ENCODE assay signal across 8 mouse cellular contexts in the genomic region with DNA sequence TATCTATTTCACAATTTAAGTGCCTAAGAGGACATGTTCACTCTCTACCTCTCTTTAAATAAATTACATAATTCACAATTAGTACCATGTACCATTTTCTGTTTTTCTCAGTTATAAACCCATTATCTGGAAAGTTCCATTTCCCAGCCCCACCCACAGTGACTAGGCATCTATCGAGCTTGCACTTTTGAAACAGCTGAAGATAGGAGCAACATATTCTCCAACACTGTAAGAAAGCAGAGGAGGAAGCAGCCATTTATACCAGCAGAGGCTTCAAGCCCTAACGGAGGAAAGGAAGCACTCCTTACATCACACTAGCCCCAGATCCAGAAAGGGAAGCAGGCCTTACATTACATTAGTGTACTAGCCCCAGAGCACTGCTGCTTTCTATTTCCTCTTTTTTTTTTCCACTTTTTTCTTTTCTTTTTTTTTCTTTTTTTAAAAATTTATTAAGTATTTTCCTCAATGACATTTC.
DNase-seq lines count a peak whose midpoint lies in the region; ATAC-seq and TF ChIP-seq lines count a peak whose summit lies in the region.

No protein-coding gene starts in this region.

- peaks cover 11% of the 10 kb centered on the region; the same call in 1 of the 2 replicates for H3K36me3 ChIP-seq in liver, embryonic 13.5 days
- 0 out of 2 replicates have a peak, but pooled peaks cover 9% of the 10 kb centered on the region for H3K36me3 ChIP-seq in midbrain, embryonic 10.5 days

- H3K4me3 ChIP-seq in left cerebral cortex, adult 2 months = no peak overlapping the region
- H3K4me3 ChIP-seq in liver, embryonic 13.5 days (replicated peaks) = no peak overlapping the region
- H3K4me3 ChIP-seq in midbrain, embryonic 10.5 days = no peak overlapping the region

- peak overlapping the region; percentile 50 for H3K4me2 ChIP-seq in liver, embryonic 13.5 days

- H3K4me1 ChIP-seq in liver, embryonic 13.5 days (replicated peaks) = peaks cover 54% of the 10 kb centered on the region
- H3K4me1 ChIP-seq in midbrain, embryonic 10.5 days = no peaks in the 10 kb centered on the region

- peak overlapping the region; percentile 59; the same call in 1 of the 2 replicates for H3K27ac ChIP-seq in left cerebral cortex, adult 2 months
- peak overlapping the region; percentile 98 for H3K27ac ChIP-seq in liver, embryonic 13.5 days
- H3K27ac ChIP-seq in midbrain, embryonic 10.5 days (replicated peaks) = no peak overlapping the region

- no peak for DNase-seq in left cerebral cortex, adult 2 months (ENCODE audit: extremely low spot score in 1 of 2, low spot score in 2 of 2)
- DNase-seq in left cerebral cortex, postnatal 4 days = no peak
- DNase-seq in liver, embryonic 13.5 days = peak; percentile 73
- DNase-seq in spleen, postnatal 4 days (ENCODE audit: low spot score in 2 of 2) = peak; percentile 69 to 71
- DNase-seq in midbrain, embryonic 10.5 days (ENCODE audit: low spot score) = no peak
- no peak for DNase-seq in cerebellum, adult 18-20 months
- no peak for DNase-seq in adrenal gland, adult 18-20 months (ENCODE audit: low spot score in 2 of 2)

- peak overlapping the region; percentile 70 for H3K9ac ChIP-seq in liver, embryonic 13.5 days

- H3K9me3 ChIP-seq in liver, embryonic 13.5 days (replicated peaks) = no peaks in the 10 kb centered on the region
- no peaks in the 10 kb centered on the region for H3K9me3 ChIP-seq in midbrain, embryonic 10.5 days (replicated peaks)

- peak; percentile 97 for ATAC-seq in common myeloid progenitor, adult 5-6 weeks (replicated peaks; ENCODE audit: low read depth, poor library complexity, severe bottlenecking)
- ATAC-seq in liver, embryonic 13.5 days (ENCODE audit: low read depth) = peak; percentile 90

- 7% methylated on average over 2 of the region's 2 CpGs for WGBS in liver, embryonic 13.5 days (ENCODE audit: insufficient replicate concordance)
- 83% methylated on average over 2 of the region's 2 CpGs for WGBS in midbrain, embryonic 10.5 days

- no peaks in the 10 kb centered on the region for H3K27me3 ChIP-seq in liver, embryonic 13.5 days
- no peaks in the 10 kb centered on the region for H3K27me3 ChIP-seq in midbrain, embryonic 10.5 days (ENCODE audit: low read depth, poor library complexity, severe bottlenecking)

- intact Hi-C loops in left cerebral cortex, adult 2 months (cut with DNase I) = no loop called here
- intact Hi-C loops in left cerebral cortex, postnatal 4 days (cut with DNase I) = no loop called here

- TF ChIP-seq CTCF in left cerebral cortex, adult 2 months (IDR thresholded peaks at IDR 0.05) = no peak

Comparison
In these comparisons a context has a peak if more than half of its experiments do, and no peak if none do; other contexts are left out.
1. DNase-seq: peak in liver, embryonic 13.5 days (single experiment) and spleen, postnatal 4 days (2 of 2); none in left cerebral cortex, adult 2 months (0 of 2), left cerebral cortex, postnatal 4 days (single experiment), midbrain, embryonic 10.5 days (single experiment), cerebellum, adult 18-20 months (0 of 2) and adrenal gland, adult 18-20 months (0 of 2).